Mouse (Mus musculus) layer of hippocampus, postnatal 10 days (tissue): ENCODE results near the gene Pigt. TPM values are rescaled to one million over a fixed set of nuclear protein-coding genes. Genes with fewer than 3 reads are reported as not detected.

Experiments used
- total RNA-seq, 2 experiments: library from RNA; stranded (reverse); gene quantifications; 2 replicates each; pipeline ENCODE4 v1.2.3; 2021

The Pigt gene
- total RNA-seq, 2 experiments from 2014 or later, result 106 to 109 TPM

Other genes with a start within 250 kb of the Pigt start
- gene Svs3b, start 240.9 kb upstream of the Pigt start, total RNA-seq, result not detected
- gene Svs4, start 219.1 kb upstream of the Pigt start, total RNA-seq, result not detected
- not detected for gene Svs3a, start 208.3 kb upstream of the Pigt start, total RNA-seq
- gene Svs6, start 180.8 kb upstream of the Pigt start, total RNA-seq, result not detected
- gene Svs5, start 164.8 kb upstream of the Pigt start, total RNA-seq, result not detected
- 1 to 10 TPM; 1.0 to 1.4 TPM for gene Slpi, start 108.4 kb upstream of the Pigt start, total RNA-seq
- under 1 TPM; 0.38 to 0.48 TPM for gene Rbpjl, start 94.4 kb upstream of the Pigt start, total RNA-seq
- 10 to 100 TPM; 20.4 to 25.9 TPM for gene Matn4, start 92.4 kb upstream of the Pigt start, total RNA-seq
- 10 to 100 TPM; 74.2 to 83.4 TPM for gene Sdc4, start 53.6 kb upstream of the Pigt start, total RNA-seq
- 10 to 100 TPM; 43.9 to 45.8 TPM for gene Sys1, start 40.6 kb upstream of the Pigt start, total RNA-seq
- 10 to 100 TPM in 1 of 2 experiments, 1 to 10 TPM in 1; 4.1 to 17.9 TPM for gene Gm20458, start 36.6 kb upstream of the Pigt start, total RNA-seq
- not detected for gene Trp53tg5, start 23.8 kb upstream of the Pigt start, total RNA-seq
- gene Dbndd2, start 11.4 kb upstream of the Pigt start, total RNA-seq, result 10 to 100 TPM; 58.9 to 61.0 TPM
- gene Wfdc2, start 64.9 kb downstream of the Pigt start, total RNA-seq, result under 1 TPM in 1 of 2 experiments, not detected in 1; 0.73 TPM
- gene Spint3, start 75.9 kb downstream of the Pigt start, total RNA-seq, result not detected
- gene Wfdc6a, start 87.9 kb downstream of the Pigt start, total RNA-seq, result 1 to 10 TPM in 1 of 2 experiments, under 1 TPM in 1; 0.78 to 2.2 TPM
- gene Eppin, start 96.1 kb downstream of the Pigt start, total RNA-seq, result not detected
- not detected for gene Wfdc6b, start 116.0 kb downstream of the Pigt start, total RNA-seq
- not detected for gene Wfdc8, start 116.1 kb downstream of the Pigt start, total RNA-seq
- gene Wfdc16, start 141.3 kb downstream of the Pigt start, total RNA-seq, result not detected
- not detected for gene Wfdc10, start 158.5 kb downstream of the Pigt start, total RNA-seq
- not detected for gene Wfdc9, start 159.1 kb downstream of the Pigt start, total RNA-seq
- gene Wfdc11, start 176.6 kb downstream of the Pigt start, total RNA-seq, result not detected
- not detected for gene Wfdc13, start 187.6 kb downstream of the Pigt start, total RNA-seq
- gene Spint4, start 201.0 kb downstream of the Pigt start, total RNA-seq, result not detected
- gene Spint5, start 217.8 kb downstream of the Pigt start, total RNA-seq, result not detected
- gene Wfdc3, start 248.4 kb downstream of the Pigt start, total RNA-seq, result 1 to 10 TPM in 1 of 2 experiments, under 1 TPM in 1; 0.87 to 1.4 TPM
- gene Dnttip1, start 248.5 kb downstream of the Pigt start, total RNA-seq, result 10 to 100 TPM; 41.9 to 46.0 TPM